Mouse (Mus musculus) gastrocnemius, postnatal 25 days (tissue): Measurements from ENCODE around the gene Sec61a1. TPM values are rescaled to one million over a fixed set of nuclear protein-coding genes. Genes with fewer than 3 reads are reported as not detected.

Experiments
- DNase-seq: peaks from one replicate; pipeline ENCODE4 v3.0.0; 2022
- total RNA-seq, 2 experiments: library from RNA; stranded (reverse); gene quantifications; 1 replicate in 1 of 2; 2 replicates in 1 of 2; pipeline ENCODE4 v1.2.3; 2021

Gene Sec61a1
- total RNA-seq, 2 experiments from 2014 or later, result 22.1 to 22.9 TPM

GRCm38 (mm10) chr6:88517701-88518403 is 853 bp downstream of the Sec61a1 start:
- DNase-seq, result no peak

- no peak for DNase-seq
Measured at GRCm38 (mm10) chr6:88516667-88517066, 2.0 kb downstream of the Sec61a1 start.

GRCm38 (mm10) chr6:88515971-88516370 is 2.7 kb downstream of the Sec61a1 start:
- DNase-seq, result no peak

GRCm38 (mm10) chr6:88514546-88514945 is 4.2 kb downstream of the Sec61a1 start:
- no peak for DNase-seq

GRCm38 (mm10) chr6:88513984-88514383 is 4.7 kb downstream of the Sec61a1 start:
- no peak for DNase-seq

- DNase-seq, result no peak
Measured at GRCm38 (mm10) chr6:88503044-88503443, 15.7 kb downstream of the Sec61a1 start.

GRCm38 (mm10) chr6:88502030-88502970 is 16.4 kb downstream of the Sec61a1 start:
- DNase-seq, result no peak

GRCm38 (mm10) chr6:88500405-88500767 is 18.3 kb downstream of the Sec61a1 start:
- no peak for DNase-seq

- DNase-seq, result no peak
Measured at GRCm38 (mm10) chr6:88499481-88500404, 19.0 kb downstream of the Sec61a1 start.

GRCm38 (mm10) chr6:88493712-88494111 is 25.0 kb downstream of the Sec61a1 start:
- DNase-seq, result no peak

GRCm38 (mm10) chr6:88490629-88491354 is 27.9 kb downstream of the Sec61a1 start:
- DNase-seq, result peak; percentile 32

- DNase-seq, result no peak
Measured at GRCm38 (mm10) chr6:88489834-88490233, 28.9 kb downstream of the Sec61a1 start.

GRCm38 (mm10) chr6:88489026-88489425 is 29.7 kb downstream of the Sec61a1 start:
- DNase-seq, result no peak

GRCm38 (mm10) chr6:88486893-88487292 is 31.8 kb downstream of the Sec61a1 start:
- no peak for DNase-seq

- no peak for DNase-seq
Measured at GRCm38 (mm10) chr6:88485378-88485777, 33.3 kb downstream of the Sec61a1 start.

GRCm38 (mm10) chr6:88483913-88484312 is 34.8 kb downstream of the Sec61a1 start:
- DNase-seq, result no peak

- no peak for DNase-seq
Measured at GRCm38 (mm10) chr6:88483111-88483510, 35.6 kb downstream of the Sec61a1 start.

GRCm38 (mm10) chr6:88480421-88480820 is 38.3 kb downstream of the Sec61a1 start:
- no peak for DNase-seq

- DNase-seq, result no peak
Measured at GRCm38 (mm10) chr6:88469878-88470277, 48.8 kb downstream of the Sec61a1 start.

- DNase-seq, result peak; percentile 92
Measured at GRCm38 (mm10) chr6:88465181-88465920, 53.4 kb downstream of the Sec61a1 start, which contains the start of gene Ruvbl1. TSS of gene Ruvbl1 (plus strand) at chr6:88465409.

- DNase-seq, result no peak
Measured at GRCm38 (mm10) chr6:88454545-88454944, 64.2 kb downstream of the Sec61a1 start.
